Mouse (Mus musculus) MEL (cell line): ENCODE measurements around the gene Rab24. TPM values are rescaled to one million over a fixed set of nuclear protein-coding genes. Genes with fewer than 3 reads are reported as not detected.

Experiments used
- DNase-seq: peaks from one replicate; pipeline ENCODE4 v3.0.0; 2011; ENCODE audit warnings: low read depth, low spot score
- H3K27ac ChIP-seq: 2 replicates; pipeline ENCODE4 v1.5.1; 2012; ENCODE audit warnings: low read depth, mild to moderate bottlenecking, control low read depth, low read length, moderate library complexity; ENCODE audit not compliant: control insufficient read depth
- H3K27me3 ChIP-seq, 2 experiments: fragments of 150-350 bp in 1 of 2; sonication (generic) in 1 of 2; 2 replicates each; pipeline ENCODE4 v1.6.1; 2012; ENCODE audit warnings: low read length in 2 of 2, mild to moderate bottlenecking in 2 of 2, improper control_type of control experiment in 1 of 2, moderate library complexity in 1 of 2; ENCODE audit not compliant: insufficient read depth in 2 of 2, control insufficient read depth in 1 of 2
- H3K36me3 ChIP-seq, 2 experiments: 2 replicates each; pipeline ENCODE4 v1.6.1; 2012 to 2014; ENCODE audit warnings: low read length in 2 of 2, improper control_type of control experiment in 1 of 2, inconsistent platforms in 1 of 2, mild to moderate bottlenecking in 1 of 2; ENCODE audit not compliant: insufficient read depth in 2 of 2, control insufficient read depth in 1 of 2
- H3K4me1 ChIP-seq, 2 experiments: fragments of 150-350 bp in 1 of 2; sonication (generic) in 1 of 2; 2 replicates each; pipeline ENCODE4 v1.6.1; 2012; ENCODE audit warnings: low read length in 2 of 2, improper control_type of control experiment in 1 of 2, mild to moderate bottlenecking in 1 of 2; ENCODE audit not compliant: insufficient read depth in 2 of 2, control insufficient read depth in 1 of 2
- H3K4me3 ChIP-seq, 2 experiments: fragments of 150-350 bp in 1 of 2; sonication (generic) in 1 of 2; 2 replicates each; pipeline ENCODE4 v1.5.1; 2012; ENCODE audit warnings: low read depth in 2 of 2, low read length in 2 of 2, mild to moderate bottlenecking in 2 of 2, moderate library complexity in 2 of 2, control low read depth in 1 of 2, improper control_type of control experiment in 1 of 2; ENCODE audit not compliant: control insufficient read depth in 1 of 2, insufficient read depth in 1 of 2
- H3K79me2 ChIP-seq: 2 replicates; pipeline ENCODE4 v1.6.1; 2012; ENCODE audit warnings: mild to moderate bottlenecking, low read length, moderate library complexity; ENCODE audit not compliant: control insufficient read depth, poor library complexity, insufficient read depth
- H3K9ac ChIP-seq: 2 replicates; pipeline ENCODE4 v1.6.1; 2012; ENCODE audit warnings: low read depth, mild to moderate bottlenecking, control low read depth, low read length, moderate library complexity; ENCODE audit not compliant: control insufficient read depth, poor library complexity, severe bottlenecking
- H3K9me3 ChIP-seq: fragments of 150-350 bp; sonication (generic); replicated peaks from 2 replicates; pipeline ENCODE4 v1.6.1; 2012; ENCODE audit warnings: mild to moderate bottlenecking, low read length, improper control_type of control experiment, moderate library complexity; ENCODE audit not compliant: insufficient read depth
- CHD1 ChIP-seq: IDR thresholded peaks from 2 replicates; pipeline ENCODE4 v1.6.1; 2012; ENCODE audit warnings: low read depth, mild to moderate bottlenecking, inconsistent platforms, low read length, improper control_type of control experiment
- EP300 ChIP-seq, 2 experiments: IDR thresholded peaks; 2 replicates each; pipeline ENCODE4 v1.6.1; 2011; ENCODE audit warnings: improper control_type of control experiment in 2 of 2, low read length in 2 of 2, low read depth in 1 of 2, mild to moderate bottlenecking in 1 of 2
- GABPA ChIP-seq: IDR thresholded peaks from 2 replicates; pipeline ENCODE4 v1.6.1; 2012; ENCODE audit warnings: low read depth, mild to moderate bottlenecking, inconsistent platforms, low read length, improper control_type of control experiment, moderate library complexity
- GATA1 ChIP-seq: IDR thresholded peaks from 2 replicates; pipeline ENCODE4 v1.6.1; 2011; ENCODE audit warnings: low read depth, low read length, improper control_type of control experiment
- JUND ChIP-seq: IDR thresholded peaks from 2 replicates; pipeline ENCODE4 v1.6.1; 2011; ENCODE audit warnings: low read depth, mild to moderate bottlenecking, improper control_type of control experiment, low read length
- MAFK ChIP-seq: IDR thresholded peaks from 2 replicates; pipeline ENCODE4 v1.6.1; 2011; ENCODE audit warnings: low read depth, mild to moderate bottlenecking, low read length, improper control_type of control experiment, borderline replicate concordance
- MYC ChIP-seq: IDR thresholded peaks from 2 replicates; pipeline ENCODE4 v1.6.1; 2011; ENCODE audit warnings: low read depth, mild to moderate bottlenecking, low read length, improper control_type of control experiment, moderate library complexity
- POLR2AphosphoS5 ChIP-seq: IDR thresholded peaks from 2 replicates; pipeline ENCODE4 v1.6.1; 2012; ENCODE audit warnings: low read depth, borderline replicate concordance, mild to moderate bottlenecking, inconsistent platforms, low read length, moderate library complexity, mixed read lengths
- RAD21 ChIP-seq: IDR thresholded peaks from 2 replicates; pipeline ENCODE4 v1.6.1; 2011; ENCODE audit warnings: mild to moderate bottlenecking, low read depth, low read length, improper control_type of control experiment
- SIN3A ChIP-seq: IDR thresholded peaks from 2 replicates; pipeline ENCODE4 v1.6.1; 2012; ENCODE audit warnings: low read length, improper control_type of control experiment, inconsistent platforms
- TBP ChIP-seq: IDR thresholded peaks from 2 replicates; pipeline ENCODE4 v1.8.0; 2011; ENCODE audit warnings: low read depth, low read length, improper control_type of control experiment
- ZC3H11A ChIP-seq: IDR thresholded peaks from 2 replicates; pipeline ENCODE4 v1.6.1; 2012; ENCODE audit warnings: low read depth, mild to moderate bottlenecking, inconsistent platforms, low read length, improper control_type of control experiment
- ZKSCAN1 ChIP-seq: IDR thresholded peaks from 2 replicates; pipeline ENCODE4 v1.6.1; 2012; ENCODE audit warnings: low read depth, mild to moderate bottlenecking, inconsistent platforms, low read length, improper control_type of control experiment, moderate library complexity
- polyA plus RNA-seq, 2 experiments: library from polyadenylated mRNA; stranded (reverse) in 1 of 2; unstranded in 1 of 2; fragments of >175 nt in 1 of 2; fragments of >200 nt in 1 of 2; gene quantifications; 2 replicates each; pipeline versions ENCODE4 v1.2.1 to v1.2.4; 2012; ENCODE audit warnings: low replicate concordance in 2 of 2, low read depth in 1 of 2; ENCODE audit not compliant: insufficient read length in 2 of 2, insufficient read depth in 1 of 2, missing spikeins in 1 of 2
- total RNA-seq: library from RNA; depleted of rRNA; stranded (reverse); fragments of 300-350 nt; gene quantifications from 2 replicates; pipeline ENCODE4 v1.2.3, GENCODE M21; 2012

The Rab24 gene
- total and polyA plus RNA-seq, 3 experiments: 71.0 to 75.8 TPM; not detected in 1

- Histone ChIP-seq H3K4me3 (no peak overlapping the region), H3K27me3 (no peaks in the 10 kb centered on the region), H3K9ac (no peak overlapping the region), H3K36me3 (peaks cover 0 to 11% of the 10 kb centered on the region in 2 experiments; a peak in 2 of 4 replicates), H3K27ac (no peak overlapping the region), H3K9me3 (no peaks in the 10 kb centered on the region), H3K79me2 (peaks cover 31% of the 10 kb centered on the region), H3K4me1 (peaks cover 0 to 15% of the 10 kb centered on the region in 2 experiments; a peak in 2 of 4 replicates)
- no peak for TF ChIP-seq GABPA
- no peak for TF ChIP-seq CHD1
- no peak for TF ChIP-seq JUND
- no peak for TF ChIP-seq ZC3H11A
- no peak for TF ChIP-seq RAD21
- DNase-seq: no peak
These were observed 3.4 kb downstream of the Rab24 start for GRCm38 (mm10) chr13:55318351-55318750.

GRCm38 (mm10) chr13:55314891-55315412, 6.8 kb downstream of the Rab24 start:
- TF ChIP-seq POLR2AphosphoS5: no peak
- TF ChIP-seq MAFK: peak; percentile 27; the same call in 1 of the 2 replicates
- no peak for TF ChIP-seq SIN3A
- no peak overlapping the region for H3K9ac ChIP-seq

GRCm38 (mm10) chr13:55313051-55313450, 8.7 kb downstream of the Rab24 start:
- no peak for DNase-seq
- Histone ChIP-seq H3K27ac (no peak overlapping the region), H3K36me3 (no peaks in the 10 kb centered on the region), H3K79me2 (no peaks in the 10 kb centered on the region), H3K27me3 (no peaks in the 10 kb centered on the region), H3K9me3 (no peaks in the 10 kb centered on the region), H3K4me3 (no peak overlapping the region), H3K9ac (no peak overlapping the region), H3K4me1 (no peaks in the 10 kb centered on the region)
- TF ChIP-seq GATA1 (no peak), MAFK (no peak), MYC (no peak), SIN3A (no peak), EP300 (IDR thresholded peaks at IDR 0.05; ENCODE audit: low read depth in 1 of 2, low read length in 2 of 2) (no peak), TBP (no peak), CHD1 (no peak), ZC3H11A (no peak), ZKSCAN1 (no peak)

More at GRCm38 (mm10) chr13:55314891-55315412, 6.8 kb downstream of the Rab24 start:
- H3K4me1 ChIP-seq: no peaks in the 10 kb centered on the region
- no peak overlapping the region for H3K27ac ChIP-seq
- no peak overlapping the region for H3K4me3 ChIP-seq
- no peaks in the 10 kb centered on the region for H3K36me3 ChIP-seq
- no peaks in the 10 kb centered on the region for H3K79me2 ChIP-seq
- DNase-seq: no peak
- no peaks in the 10 kb centered on the region for H3K27me3 ChIP-seq
- no peaks in the 10 kb centered on the region for H3K9me3 ChIP-seq
